Mouse (Mus musculus) brain, adult 2 months (tissue): ENCODE data around the gene Ankrd13d.

Experiments used
- DNase-seq: peaks from one replicate; pipeline ENCODE4 v3.0.0; 2011; ENCODE audit warnings: low read depth, low spot score

The Ankrd13d gene

DNA sequence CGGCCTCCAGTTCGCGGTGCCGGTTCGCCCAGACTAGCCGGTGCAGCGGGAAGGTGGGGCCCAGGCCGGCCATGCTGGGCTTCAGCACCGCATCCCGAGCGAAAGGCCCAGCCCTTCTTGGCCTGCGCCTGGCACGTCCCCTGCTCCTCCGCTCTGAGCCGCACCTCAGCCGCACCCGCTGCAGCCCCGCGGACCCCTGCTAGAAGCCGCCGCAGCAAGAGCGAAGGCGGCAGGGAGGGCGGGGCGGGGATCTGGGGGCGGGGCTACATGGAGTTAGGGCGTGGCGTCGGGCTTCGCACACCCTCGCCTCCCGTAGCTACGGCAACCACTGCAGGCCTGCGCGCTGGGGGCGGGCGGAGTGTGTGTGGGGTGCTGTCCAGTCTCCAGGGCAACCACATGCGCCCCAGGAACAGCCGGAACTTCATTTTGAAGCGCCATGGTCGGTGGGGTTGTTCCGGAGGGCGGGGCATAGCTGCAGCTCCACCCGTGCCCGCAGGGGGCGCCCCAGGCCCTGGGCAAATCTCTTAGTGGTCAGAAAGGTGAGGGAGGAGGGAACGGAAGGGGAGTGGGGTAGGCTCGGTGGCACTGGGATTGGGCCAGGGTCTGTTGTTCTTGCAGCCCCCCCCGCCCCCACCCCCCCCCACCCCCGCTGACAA, at the start of gene Ankrd13d:
Gene Ankrd13d, minus strand, starts transcription at position 240 of the 656 bp plus-strand sequence.
- DNase-seq: peak; percentile 95

DNA sequence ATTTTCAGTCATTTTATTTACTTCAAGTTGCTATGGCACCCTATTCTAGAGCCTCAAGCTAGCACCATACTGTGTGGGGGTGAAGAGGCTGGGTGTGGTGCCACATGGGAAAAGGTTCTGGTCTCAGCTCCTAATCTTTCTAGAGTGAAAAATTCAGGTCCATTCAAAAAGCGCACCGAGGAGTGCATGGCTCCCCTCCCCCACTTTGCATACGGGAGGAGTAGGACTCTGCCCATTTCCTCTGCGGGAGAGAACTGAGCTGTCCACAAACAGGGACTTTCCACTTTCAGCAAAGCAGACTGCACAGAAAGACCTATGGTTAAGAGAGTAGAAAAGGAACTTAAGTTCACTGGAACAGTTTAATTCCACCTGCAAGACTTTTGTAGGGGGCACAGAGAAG, 49.7 kb upstream of the Ankrd13d start:
- peak; percentile 75 for DNase-seq

DNA sequence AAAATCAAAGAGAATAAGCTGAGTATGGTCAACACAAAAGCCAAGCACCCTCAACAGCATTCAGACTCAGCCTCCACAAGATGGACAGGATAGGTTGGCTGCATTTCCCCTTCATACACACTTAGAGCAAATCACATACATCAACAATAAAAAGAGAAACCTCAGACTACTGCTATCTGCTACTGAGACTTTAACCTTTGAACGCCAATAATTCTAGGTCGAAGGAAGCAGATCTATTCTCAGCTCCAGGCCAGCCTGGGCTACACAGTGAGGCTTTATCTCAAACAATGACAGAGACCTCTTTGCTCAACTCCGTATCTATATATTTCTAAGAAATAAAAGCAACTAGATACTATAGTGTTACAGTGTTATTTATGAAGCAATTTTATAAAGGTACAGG, 48.3 kb upstream of the Ankrd13d start:
- no peak for DNase-seq

DNA sequence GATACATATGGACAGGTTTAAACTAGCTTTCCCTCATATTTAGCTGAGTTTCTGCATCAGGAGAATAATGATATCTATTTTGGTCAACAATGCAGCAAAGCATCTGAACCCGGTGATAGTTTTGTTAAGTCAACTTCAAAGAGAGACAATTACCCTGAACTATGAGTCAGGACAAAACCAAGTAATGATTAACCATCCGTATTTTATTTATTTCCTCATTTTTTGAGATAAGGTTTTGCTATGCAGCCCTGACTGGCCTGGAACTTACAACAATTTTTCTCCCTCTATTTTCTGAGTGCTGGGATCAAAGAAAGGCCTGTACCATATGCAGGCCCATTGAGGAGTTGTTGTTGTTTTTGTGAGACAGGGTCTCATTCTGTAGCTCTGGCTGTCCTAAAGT, 47.7 kb upstream of the Ankrd13d start:
- DNase-seq: no peak

DNA sequence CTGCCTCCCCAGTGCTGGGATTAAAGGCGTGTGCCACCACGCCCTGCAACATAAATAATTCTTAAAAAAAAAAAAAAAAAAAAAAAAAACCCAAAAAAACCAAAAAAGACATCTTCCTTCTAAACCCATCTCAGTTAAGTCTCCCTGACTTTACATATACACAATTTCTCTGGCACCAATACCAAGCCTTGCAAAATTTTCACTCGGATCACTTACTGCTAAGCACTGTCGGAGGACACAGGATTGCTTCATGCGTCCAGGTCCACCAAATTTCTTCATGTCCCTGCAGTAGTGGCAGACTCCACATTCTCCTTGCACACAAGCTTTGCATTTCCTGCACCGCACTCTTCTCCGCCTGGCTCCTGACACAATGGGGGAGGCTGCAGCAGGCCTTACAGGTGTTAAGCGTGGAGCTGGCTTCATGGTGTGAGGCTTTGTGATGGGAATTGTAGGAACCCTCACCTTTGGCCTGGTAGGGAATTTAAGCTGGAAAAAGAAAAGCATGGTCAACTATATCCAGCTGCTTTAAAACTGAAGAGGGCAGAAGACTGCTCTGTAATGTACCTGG, 45.9 kb upstream of the Ankrd13d start:
- no peak for DNase-seq

DNA sequence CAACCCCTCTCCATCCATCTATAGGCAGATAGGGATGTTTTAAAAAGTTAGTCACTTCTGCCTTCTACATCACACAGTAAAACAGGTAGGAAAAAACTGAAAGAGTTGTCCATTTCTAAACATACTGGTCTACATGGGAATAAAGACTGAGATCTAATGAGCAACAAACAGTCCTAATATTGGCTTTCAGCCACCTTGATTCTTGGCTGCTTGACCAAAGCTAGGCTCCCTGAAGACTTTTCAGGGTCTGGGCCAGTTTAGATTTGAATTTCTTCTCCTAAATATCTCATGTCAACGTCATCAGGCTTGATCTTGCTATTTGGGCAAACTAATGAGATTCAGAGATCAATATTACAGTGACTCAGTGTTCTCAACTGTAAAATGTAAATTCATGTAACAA, 43.9 kb upstream of the Ankrd13d start:
- DNase-seq: peak; percentile 48

DNA sequence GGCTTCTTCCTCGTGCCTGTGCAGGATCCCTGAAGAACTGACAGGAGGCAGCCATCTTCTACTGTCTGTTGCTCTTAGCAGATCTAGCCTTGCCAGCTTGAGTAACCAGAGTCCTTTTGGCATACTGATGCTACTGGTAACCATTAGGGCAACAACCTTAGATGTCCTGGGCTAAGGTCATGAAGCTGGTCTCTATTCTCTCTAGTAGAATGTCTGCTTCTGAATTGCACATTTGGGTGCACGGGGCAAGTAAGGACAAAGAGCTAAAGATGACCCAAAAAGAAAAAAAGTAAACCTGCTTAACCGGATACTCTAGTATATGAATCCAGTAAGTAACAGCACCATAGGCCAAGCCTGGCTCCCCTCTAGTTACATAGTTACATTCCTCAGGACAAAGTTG, 43.2 kb upstream of the Ankrd13d start:
- DNase-seq: no peak

DNA sequence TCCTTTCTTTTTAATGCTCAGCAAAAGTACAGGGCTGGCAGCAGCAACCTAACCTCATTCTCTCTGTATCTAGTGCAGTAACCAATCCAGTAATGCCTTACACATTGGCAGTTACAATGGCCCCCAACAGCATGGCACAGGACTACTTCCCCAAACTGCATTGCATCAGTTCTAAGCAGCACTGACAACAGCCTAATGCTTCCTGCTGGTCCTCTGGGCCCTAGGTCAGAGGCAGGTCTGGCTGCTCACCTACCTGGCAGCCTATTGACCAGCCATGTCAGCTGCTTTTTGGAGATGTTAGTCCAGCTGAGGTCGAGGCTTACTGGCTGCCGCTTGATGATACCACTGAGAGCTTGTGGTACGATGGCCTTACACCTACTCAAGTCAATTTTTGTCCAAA, 39.2 kb upstream of the Ankrd13d start:
- no peak for DNase-seq

DNA sequence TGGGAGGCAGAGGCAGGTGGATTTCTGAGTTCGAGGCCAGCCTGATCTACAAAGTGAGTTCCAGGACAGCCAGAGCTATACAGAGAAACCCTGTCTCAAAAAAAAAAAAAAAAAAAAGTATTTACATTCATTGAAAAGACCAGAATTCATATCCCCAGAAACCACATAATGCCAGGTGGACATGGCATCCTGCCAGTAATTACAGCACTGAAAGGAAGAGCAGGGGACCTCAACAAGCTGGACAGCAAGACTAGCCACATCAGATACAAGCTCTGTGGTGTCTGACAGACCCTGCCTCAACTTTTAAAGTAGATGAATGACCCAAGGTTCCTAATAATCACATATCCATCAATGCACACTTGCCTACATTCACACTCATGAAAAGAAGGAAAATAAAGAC, 38.7 kb upstream of the Ankrd13d start:
- DNase-seq: no peak

DNA sequence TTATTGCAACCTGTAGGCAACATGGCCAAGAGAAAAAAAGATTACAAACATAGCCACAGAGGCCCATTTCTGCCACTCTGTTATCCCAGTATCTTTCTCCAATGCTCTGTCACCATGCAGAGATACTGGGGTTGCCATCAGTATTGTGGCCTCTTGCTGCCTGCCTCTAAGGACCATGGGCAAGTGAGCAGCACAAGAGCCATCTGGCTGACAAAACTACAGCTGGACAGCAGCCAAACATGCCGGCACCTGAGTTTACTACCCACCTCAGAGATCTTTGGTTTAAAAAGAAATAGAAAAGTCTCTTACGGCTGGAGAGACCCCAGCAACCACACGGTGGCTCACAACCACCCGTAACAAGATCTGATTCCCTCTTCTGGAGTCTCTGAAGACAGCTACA, 36.3 kb upstream of the Ankrd13d start:
- DNase-seq: peak; percentile 41

DNA sequence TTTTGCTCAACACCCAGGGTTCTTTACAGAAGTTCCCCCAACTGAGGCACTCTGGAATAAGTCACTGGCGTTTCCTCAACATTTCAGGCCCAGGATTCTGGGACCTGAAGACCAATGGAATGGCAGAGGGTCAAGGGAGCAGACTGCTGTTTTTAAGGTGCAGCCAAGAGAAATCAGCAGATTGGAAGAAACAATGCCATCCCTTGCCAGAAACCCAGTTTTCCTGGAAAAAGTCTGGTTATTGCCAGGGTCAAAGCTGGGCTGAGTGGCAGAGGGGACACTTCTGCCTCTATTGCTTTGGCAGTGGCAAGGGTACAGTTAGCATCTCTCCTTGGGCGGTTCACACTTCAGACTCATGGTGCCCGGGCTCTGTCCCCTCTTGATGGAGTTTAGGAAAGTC, 34.2 kb upstream of the Ankrd13d start:
- DNase-seq: no peak

DNA sequence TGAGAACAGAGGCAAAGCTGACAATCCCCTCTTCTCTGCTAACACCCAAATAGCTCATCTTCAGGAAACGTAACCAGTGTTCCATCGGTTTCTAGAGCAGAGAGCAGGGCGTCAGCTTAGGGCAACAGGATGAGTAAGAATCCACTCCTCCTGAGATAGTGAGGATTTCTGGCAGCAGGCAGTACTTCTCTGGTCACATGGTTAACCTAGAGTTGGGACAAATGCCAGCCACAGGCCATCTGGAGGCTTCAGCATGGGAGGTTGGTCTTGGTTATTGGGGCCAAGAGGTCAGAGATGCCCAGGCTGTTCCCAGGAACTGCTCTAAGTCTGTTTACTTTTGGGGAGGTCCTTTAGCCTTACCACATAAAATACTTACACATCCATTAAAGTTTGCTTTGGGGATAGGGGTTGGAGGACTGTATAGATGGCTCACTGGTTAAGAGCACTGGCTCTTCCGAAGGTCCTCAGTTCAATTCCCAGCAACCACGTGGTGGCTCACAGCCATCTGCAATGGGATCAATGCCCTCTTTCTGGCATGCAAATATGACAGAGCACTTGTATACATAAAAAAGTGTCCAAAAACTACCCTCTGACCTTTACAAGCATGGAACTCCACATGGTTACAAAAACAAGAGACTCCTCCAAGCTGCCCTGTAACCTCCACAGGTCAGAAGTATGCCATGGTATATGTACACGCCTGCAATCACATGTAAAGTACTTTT, 32.4 kb upstream of the Ankrd13d start:
- peak; percentile 98 for DNase-seq

DNA sequence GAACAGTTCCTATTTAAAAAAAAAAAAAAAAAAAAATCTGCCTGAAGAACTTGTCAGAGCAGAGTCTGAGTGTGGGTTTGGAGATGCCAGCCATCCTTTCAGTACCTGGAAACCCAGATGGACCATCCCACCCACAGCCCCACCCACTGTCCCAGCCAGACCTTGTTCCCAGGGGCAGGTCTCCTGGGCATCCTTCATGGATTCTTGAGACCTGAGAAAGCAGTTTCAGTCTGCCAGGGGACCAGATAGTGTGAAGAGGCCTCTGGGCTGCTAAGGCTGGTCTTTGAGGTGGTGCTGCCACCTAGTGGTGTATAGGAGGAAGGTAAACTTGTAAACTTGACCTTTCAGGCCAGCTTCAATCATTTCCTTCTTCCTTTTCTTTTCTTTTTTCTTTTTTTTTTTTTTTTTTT, 26.8 kb upstream of the Ankrd13d start:
- peak; percentile 92 for DNase-seq

DNA sequence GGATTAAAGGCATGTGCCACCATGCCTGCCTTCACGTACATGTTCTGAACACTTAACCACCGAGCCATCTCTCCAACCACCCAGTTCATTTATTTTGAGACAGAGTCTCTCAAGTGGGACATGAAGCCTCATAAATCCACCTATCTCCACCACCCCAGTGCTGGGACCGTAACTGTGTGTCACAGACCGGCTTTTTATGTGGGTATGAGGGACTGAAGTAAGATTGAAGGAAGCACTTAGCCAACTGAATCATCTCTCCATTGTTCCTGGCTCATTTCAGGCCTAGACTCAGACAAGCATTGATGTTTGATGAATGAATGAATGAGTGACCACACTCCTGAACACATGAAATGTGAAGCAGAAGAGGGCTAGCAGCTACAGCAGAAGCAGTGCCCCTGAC, 26.4 kb upstream of the Ankrd13d start:
- no peak for DNase-seq

DNA sequence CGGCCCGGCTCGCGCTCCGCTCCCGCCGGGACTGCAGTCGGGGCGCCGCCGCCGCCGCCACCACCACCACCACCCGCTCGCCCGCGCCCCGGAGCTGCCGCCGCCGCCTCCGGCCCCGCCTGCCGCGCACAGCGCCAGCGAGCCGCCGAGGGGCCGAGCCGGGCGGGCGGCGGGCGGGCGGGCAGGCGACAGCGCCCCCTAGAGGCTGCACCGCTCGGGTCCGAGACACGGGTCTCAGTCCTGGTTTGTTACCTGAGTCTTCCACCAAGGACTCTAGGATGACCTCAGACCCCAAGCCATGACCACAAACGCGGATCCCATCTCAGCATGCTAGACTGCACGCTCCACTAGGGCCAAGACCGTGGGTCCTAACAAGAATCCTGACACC, 23.2 kb upstream of the Ankrd13d start, which contains the start of gene Grk2:
Gene Grk2, minus strand, starts transcription at position 33 of the 388 bp plus-strand sequence.
- peak; percentile 79 for DNase-seq

DNA sequence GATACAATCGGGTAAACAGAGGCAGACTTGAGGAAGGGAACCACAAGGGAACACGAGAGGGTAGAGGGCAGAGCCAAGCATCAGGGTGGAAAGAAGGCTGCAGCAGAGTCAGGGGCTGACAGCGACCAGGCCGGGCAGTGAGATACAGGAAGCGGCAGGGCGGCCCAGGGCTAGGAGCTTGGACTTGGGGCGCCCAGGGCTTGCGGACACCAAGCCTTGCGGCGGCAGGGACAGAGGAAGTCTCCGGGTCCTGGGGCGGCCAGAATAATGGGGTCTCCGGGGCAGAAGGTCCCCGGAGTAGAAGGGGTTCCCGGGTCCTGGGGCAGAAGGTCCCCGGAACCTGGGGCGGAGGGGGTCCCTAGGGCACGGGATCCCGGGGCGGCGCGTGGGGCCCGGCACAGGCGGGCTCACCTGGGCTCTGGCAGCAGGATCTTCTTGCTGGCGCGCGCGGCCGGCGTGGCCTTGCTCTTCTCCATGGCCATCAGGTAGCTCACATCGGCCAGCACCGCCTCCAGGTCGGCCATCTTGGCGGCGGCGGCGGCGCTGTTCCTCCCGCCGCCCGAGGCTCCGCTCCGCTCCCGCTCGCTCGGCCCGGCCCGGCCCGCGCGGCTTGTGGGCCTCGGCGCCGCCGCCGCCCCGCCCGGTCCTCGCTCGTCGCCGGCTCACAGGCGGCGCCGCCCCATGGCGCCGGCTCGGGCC, 22.7 kb upstream of the Ankrd13d start:
- DNase-seq: peak; percentile 67

DNA sequence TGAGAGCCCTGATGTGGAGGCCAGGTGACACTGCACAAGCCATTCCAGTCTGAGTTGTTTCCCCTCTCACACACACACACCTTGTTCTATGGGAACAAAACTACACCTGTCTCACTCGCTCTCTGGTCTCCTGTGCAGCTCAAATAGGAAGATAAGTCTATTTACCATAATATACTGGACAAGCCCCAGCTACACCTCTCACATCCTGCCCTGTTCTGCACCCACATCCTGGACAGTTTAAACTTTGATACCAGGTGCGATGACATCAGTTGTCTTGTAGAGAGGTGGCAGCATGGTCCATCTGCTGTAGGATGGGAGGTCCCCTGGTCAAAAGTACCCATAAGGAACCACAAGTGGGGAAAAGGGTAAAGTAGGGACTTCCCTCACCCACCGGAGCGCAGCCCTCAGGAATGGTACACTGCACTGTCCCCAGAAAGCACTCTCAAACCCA, 22.0 kb upstream of the Ankrd13d start:
- peak; percentile 42 for DNase-seq

DNA sequence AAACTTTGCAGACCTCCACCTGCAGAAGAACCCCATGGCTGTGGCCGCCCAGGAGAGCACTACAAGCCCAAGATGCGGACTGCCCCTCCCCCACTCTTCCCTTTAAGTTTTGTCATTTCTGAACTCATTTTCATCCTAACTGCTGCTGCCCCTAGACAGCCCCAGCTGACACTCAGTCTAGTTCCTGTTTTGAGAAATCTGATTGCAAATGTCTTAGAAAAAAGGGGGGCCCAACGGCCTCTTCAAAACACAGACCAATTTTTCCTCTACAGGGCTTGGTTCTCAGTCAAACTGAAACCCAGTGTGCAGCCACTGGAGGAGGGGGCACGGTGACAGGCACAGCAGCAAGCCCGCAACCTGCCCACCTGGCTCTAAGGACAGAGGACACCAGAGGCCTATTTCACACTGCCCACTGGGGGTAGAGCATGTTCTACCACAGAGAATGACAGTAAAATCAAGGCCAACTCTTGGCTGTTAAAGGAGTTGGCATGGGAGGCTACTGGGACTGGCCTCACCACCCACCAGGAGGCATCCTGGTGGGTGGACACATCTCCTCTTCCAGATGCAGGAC, 21.4 kb upstream of the Ankrd13d start:
- DNase-seq: no peak

DNA sequence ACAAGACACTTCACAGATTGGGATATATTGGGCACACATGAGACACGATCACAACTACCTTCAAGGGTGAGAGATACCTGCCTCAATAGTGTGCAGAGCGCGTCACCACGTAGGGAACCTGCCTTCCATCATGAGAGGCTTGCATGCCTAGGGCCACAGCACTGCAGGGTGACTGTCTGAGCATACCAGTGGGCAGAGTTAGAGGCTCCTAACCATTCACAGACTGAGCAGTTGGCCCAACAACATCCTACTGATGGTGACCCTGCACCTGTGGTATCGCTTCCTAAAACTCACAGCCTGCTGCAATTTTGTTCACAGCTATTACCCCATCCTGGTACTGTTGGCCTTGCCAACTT, 20.7 kb upstream of the Ankrd13d start:
- DNase-seq: peak; percentile 34

DNA sequence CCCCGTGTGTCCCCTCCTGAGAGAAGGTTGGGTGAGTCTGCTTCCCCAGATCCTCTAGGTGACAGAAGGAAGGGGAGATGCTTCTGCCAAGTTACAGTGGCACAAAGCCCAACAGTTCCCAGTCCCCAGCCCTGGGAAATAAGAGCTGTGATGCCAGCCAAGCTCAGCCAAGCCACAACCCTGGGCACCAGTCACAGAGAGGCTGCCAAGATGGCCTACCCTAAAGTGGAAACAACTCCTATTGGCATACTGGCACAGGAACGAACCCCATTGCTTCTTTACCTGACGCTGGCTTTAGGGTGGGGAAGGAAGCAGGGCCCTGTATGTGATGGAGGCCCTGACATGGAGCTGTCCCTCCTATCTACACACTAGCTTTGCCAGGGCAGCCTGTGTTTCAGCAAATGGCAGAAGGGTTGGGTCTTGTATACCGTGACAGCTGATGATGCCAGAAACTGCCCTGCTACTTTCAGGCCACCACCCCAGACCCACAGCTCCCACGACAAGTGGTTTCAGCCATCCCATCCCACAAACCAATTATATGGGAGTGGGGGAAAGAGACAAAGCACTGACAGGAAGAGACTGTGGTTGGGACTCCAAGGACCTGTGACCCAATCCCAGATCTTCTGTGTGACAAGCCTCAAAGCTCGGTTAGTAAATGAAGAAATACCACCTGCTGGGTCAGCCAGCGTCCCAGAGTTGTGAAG, 20.2 kb upstream of the Ankrd13d start:
- DNase-seq: peak; percentile 98
